Mouse (Mus musculus) left cerebral cortex, adult 2 months (tissue): ENCODE data around the gene Olfr1145. TPM values are rescaled to one million over a fixed set of nuclear protein-coding genes. Genes with fewer than 3 reads are reported as not detected.

Source experiments
- DNase-seq, 2 experiments: peaks; one replicate each; pipeline ENCODE4 v3.0.0; 2021 to 2022; ENCODE audit warnings: low spot score in 2 of 2, mixed read lengths in 1 of 2; ENCODE audit errors: extremely low spot score in 1 of 2
- H3K27ac ChIP-seq: fragments of 200-600 bp; 2 replicates; pipeline ENCODE4 v1.8.1; 2022
- H3K4me3 ChIP-seq: fragments of 200-600 bp; 2 replicates; pipeline ENCODE4 v1.8.1; 2022
- CTCF ChIP-seq: fragments of 200-600 bp; IDR thresholded peaks from 2 replicates; pipeline ENCODE4 v1.8.1; 2022; ENCODE audit warnings: antibody characterized with exemption, mild to moderate bottlenecking, moderate library complexity
- intact Hi-C: fragments of 180-260 bp; cut with DNase I; formaldehyde crosslinking; loops from one replicate; pipeline ENCODE4 v1.15.1; 2025
- long read RNA-seq, 2 experiments: library from polyadenylated mRNA; stranded (forward); transcript quantifications; one replicate each; pipeline ENCODE4 v2.0.0; 2021; ENCODE audit warnings: borderline mapping rate in 2 of 2
- total RNA-seq, 2 experiments: library from RNA; stranded (reverse); gene quantifications; 2 replicates each; pipeline ENCODE4 v1.2.3; 2021

Gene Olfr1145
- total RNA-seq, result not detected
- long read RNA-seq, experiment 1, result 0 reads
- long read RNA-seq, experiment 2, result 0 reads

- no peak for TF ChIP-seq CTCF
- H3K27ac ChIP-seq, result no peak within 1 kb of the TSS
- intact Hi-C loops, result no loop called here
- H3K4me3 ChIP-seq, result no peak within 1 kb of the TSS
- no peak for DNase-seq
Measured at GRCm38 (mm10) chr2:87809522-87809921, at the start of gene Olfr1145. TSS of gene Olfr1145 (plus strand) at chr2:87809822.

- no peak for DNase-seq
- Histone ChIP-seq H3K4me3 (no peak overlapping the region), H3K27ac (no peak overlapping the region)
- intact Hi-C loops, result loop anchor here (10.0 kb wide), 1 partner anchor 381 kb away; no protein-coding TSS in a partner anchor
- TF ChIP-seq CTCF, result peak; percentile 48
Measured at GRCm38 (mm10) chr2:87776143-87776542, 33.5 kb upstream of the Olfr1145 start.

DNA sequence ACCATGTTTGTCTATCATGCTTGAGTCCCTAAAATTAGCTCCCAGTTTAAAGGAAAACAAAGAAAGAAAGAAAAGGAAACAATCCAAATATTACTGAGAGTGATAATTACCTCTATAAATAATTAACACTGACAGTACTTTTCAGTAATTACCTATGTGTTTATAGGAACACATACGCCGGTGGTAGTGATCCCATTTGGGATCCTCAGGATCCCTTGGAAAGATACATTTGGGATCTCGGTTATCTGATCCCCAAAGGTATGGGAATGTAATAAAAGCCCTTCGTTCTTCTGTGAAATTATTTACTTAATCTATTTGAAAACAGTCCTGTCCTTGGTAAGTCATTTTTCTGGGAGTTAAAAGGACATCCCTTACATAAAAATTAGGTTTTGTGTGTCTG lies 30.4 kb upstream of the Olfr1145 start, which contains the start of gene Olfr152:
Gene Olfr152 (plus strand): TSS at position 301 of the 400 bp plus-strand sequence.
- H3K4me3 ChIP-seq, result no peak within 1 kb of the TSS
- no peak for TF ChIP-seq CTCF
- no peak for DNase-seq
- no peak within 1 kb of the TSS for H3K27ac ChIP-seq
- intact Hi-C loops, result loop anchor here (10.0 kb wide), 1 partner anchor 384 kb away; no protein-coding TSS in a partner anchor

- H3K4me3 ChIP-seq, result no peak within 1 kb of the TSS
- no peak for DNase-seq
- no peak within 1 kb of the TSS for H3K27ac ChIP-seq
- intact Hi-C loops, result no loop called here
- TF ChIP-seq CTCF, result no peak
Measured at GRCm38 (mm10) chr2:87800292-87800691, 9.3 kb upstream of the Olfr1145 start, which contains the start of gene Olfr1143. TSS of gene Olfr1143 (plus strand) at chr2:87800592.

DNA sequence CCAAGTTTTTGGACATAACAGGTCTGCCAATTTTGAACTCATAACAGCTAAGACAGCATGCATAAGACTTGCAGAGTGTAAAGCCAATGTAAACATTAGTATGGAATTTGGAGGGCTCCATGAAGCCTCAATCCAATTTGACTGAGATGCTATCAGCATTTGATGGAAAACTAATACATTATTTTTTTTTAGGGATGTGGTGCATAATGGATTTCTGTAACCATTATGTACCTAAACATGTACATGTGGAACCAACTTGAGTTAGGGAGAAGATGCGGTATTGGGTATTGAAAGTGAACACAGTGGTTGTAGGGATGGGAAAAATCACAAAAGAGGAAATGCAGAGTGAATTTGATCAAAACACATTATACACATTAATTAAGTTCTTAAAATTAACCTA lies 20.6 kb downstream of the Olfr1145 start, which contains the start of gene Olfr1148:
Gene Olfr1148 (plus strand): TSS at position 301 of the 400 bp plus-strand sequence.
- no peak for DNase-seq
- Histone ChIP-seq H3K27ac (no peak within 1 kb of the TSS), H3K4me3 (no peak within 1 kb of the TSS)
- intact Hi-C loops, result no loop called here
- TF ChIP-seq CTCF, result no peak

GRCm38 (mm10) chr2:87843693-87844092 lies 34.1 kb downstream of the Olfr1145 start, which contains the start of gene Olfr1150-ps1:
TSS of gene Olfr1150-ps1 (plus strand) at chr2:87843993.
- Histone ChIP-seq H3K4me3 (no peak within 1 kb of the TSS), H3K27ac (no peak within 1 kb of the TSS)
- intact Hi-C loops, result no loop called here
- TF ChIP-seq CTCF, result no peak
- DNase-seq, result no peak

- H3K4me3 ChIP-seq, result no peak within 1 kb of the TSS
- no peak for TF ChIP-seq CTCF
- intact Hi-C loops, result no loop called here
Measured at GRCm38 (mm10) chr2:87855562-87855961, 45.9 kb downstream of the Olfr1145 start, which contains the start of gene Olfr1151. TSS of gene Olfr1151 (plus strand) at chr2:87855862.

More at GRCm38 (mm10) chr2:87855562-87855961, 45.9 kb downstream of the Olfr1145 start, which contains the start of gene Olfr1151:
- H3K27ac ChIP-seq, result no peak within 1 kb of the TSS
- no peak for DNase-seq

Other genes starting within 250 kb of the Olfr1145 start
- gene Olfr1129, start 235.9 kb upstream of the Olfr1145 start, total RNA-seq, result not detected
- not detected for gene Olfr1130, start 203.6 kb upstream of the Olfr1145 start, total RNA-seq
- gene Olfr1131, start 182.7 kb upstream of the Olfr1145 start, total RNA-seq, result not detected
- not detected for gene Olfr1132, start 172.3 kb upstream of the Olfr1145 start, total RNA-seq
- gene Olfr1133, start 162.4 kb upstream of the Olfr1145 start, total RNA-seq, result not detected
- not detected for gene Olfr1134, start 151.4 kb upstream of the Olfr1145 start, total RNA-seq
- not detected for gene Olfr1135, start 136.2 kb upstream of the Olfr1145 start, total RNA-seq
- gene Olfr1136, start 115.9 kb upstream of the Olfr1145 start, total RNA-seq, result not detected
- not detected for gene Olfr1137, start 96.6 kb upstream of the Olfr1145 start, total RNA-seq
- not detected for gene Olfr1138, start 69.8 kb upstream of the Olfr1145 start, total RNA-seq
- not detected for gene Olfr1140, start 66.1 kb upstream of the Olfr1145 start, total RNA-seq
- not detected for gene Olfr1141, start 55.8 kb upstream of the Olfr1145 start, total RNA-seq
- not detected for gene Olfr152, start 30.3 kb upstream of the Olfr1145 start, total RNA-seq
- gene Olfr1143, start 9.2 kb upstream of the Olfr1145 start, total RNA-seq, result not detected
- not detected for gene Olfr1148, start 20.7 kb downstream of the Olfr1145 start, total RNA-seq
- gene Olfr1150-ps1, start 34.2 kb downstream of the Olfr1145 start, total RNA-seq, result not detected
- gene Olfr1151, start 46.0 kb downstream of the Olfr1145 start, total RNA-seq, result not detected
- gene Olfr1152, start 56.7 kb downstream of the Olfr1145 start, total RNA-seq, result not detected
- not detected for gene Olfr1153, start 85.1 kb downstream of the Olfr1145 start, total RNA-seq
- not detected for gene Olfr1154, start 95.3 kb downstream of the Olfr1145 start, total RNA-seq
- not detected for gene Olfr1155, start 135.3 kb downstream of the Olfr1145 start, total RNA-seq
- not detected for gene Olfr1156, start 143.3 kb downstream of the Olfr1145 start, total RNA-seq
- gene Olfr1157, start 158.5 kb downstream of the Olfr1145 start, total RNA-seq, result not detected
- not detected for gene Olfr74, start 164.8 kb downstream of the Olfr1145 start, total RNA-seq
- not detected for gene Olfr1158, start 180.3 kb downstream of the Olfr1145 start, total RNA-seq
- gene Olfr1160, start 198.4 kb downstream of the Olfr1145 start, total RNA-seq, result not detected
- not detected for gene Olfr1161, start 213.0 kb downstream of the Olfr1145 start, total RNA-seq
- not detected for gene Olfr73, start 227.9 kb downstream of the Olfr1145 start, total RNA-seq
- gene Olfr1162, start 241.3 kb downstream of the Olfr1145 start, total RNA-seq, result not detected